Mouse (Mus musculus): Measurements from ENCODE around the gene Ttc5. TPM values are rescaled to one million over a fixed set of nuclear protein-coding genes. Genes with fewer than 3 reads are reported as not detected.
A peak's percentile ranks its signal among the peaks of the same experiment; 100 is the strongest.

Gene Ttc5
- 48.8 and 51.8 TPM in 2 replicates for polyA plus RNA-seq (2014; fragmentation: Nextera tagmentation; extraction: Ambion mirVana)

DNA sequence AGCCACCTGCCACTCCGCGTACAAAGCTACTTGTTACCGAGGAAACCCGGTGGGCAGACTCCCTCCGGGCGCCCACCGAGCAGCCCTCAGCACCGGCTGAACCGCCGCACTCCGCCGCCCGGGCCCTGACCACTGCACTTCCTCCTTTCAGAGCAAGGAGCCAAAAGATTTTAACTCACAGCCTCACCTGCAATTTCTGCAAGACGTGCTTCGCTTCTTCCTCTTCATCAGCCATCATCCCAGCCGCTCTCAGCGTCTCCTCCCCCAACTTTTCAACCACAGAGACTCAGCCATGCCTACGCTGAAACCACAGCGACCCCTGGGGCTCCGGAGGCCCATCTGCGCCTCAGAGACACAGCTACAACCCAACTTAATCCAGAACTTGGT is at the start of gene Ttc5:
Gene Ttc5 (minus strand): TSS at position 269 of the 387 bp plus-strand sequence.
- ATAC-seq (ENCODE audit: insufficient number of reproducible peaks, insufficient read depth, low FRiP score, low read depth) = peak; percentile 66; the same call in 1 of the 2 replicates
- peak within 1 kb of the TSS; percentile 87 for H3K9ac ChIP-seq (ENCODE audit: low read length)
- H3K9me3 ChIP-seq (ENCODE audit: control insufficient read depth, low read length) = no peaks in the 10 kb centered on the region
- under 1% methylated on average over 20 of the region's 21 CpGs for WGBS
- H3K4me2 ChIP-seq (ENCODE audit: low read length) = peak within 1 kb of the TSS; percentile 79
- H3K36me3 ChIP-seq (ENCODE audit: control insufficient read depth, insufficient read depth, low read length) = peaks cover 12% of the 10 kb centered on the region
- H3K27me3 ChIP-seq (ENCODE audit: control insufficient read depth, insufficient read depth, low read length) = no peaks in the 10 kb centered on the region
- peak within 1 kb of the TSS; percentile 88 to 99 for H3K4me3 ChIP-seq (ENCODE audit: control insufficient read depth in 1 of 2, insufficient read depth in 1 of 2, low read depth in 1 of 2, low read length in 2 of 2)
- H3K4me1 ChIP-seq (ENCODE audit: control insufficient read depth in 2 of 2, insufficient read depth in 2 of 2, low read length in 2 of 2) = peaks cover 3 to 6% of the 10 kb centered on the region in 2 experiments; a peak in 2 of 4 replicates
- peak within 1 kb of the TSS; percentile 65 to 70 for H3K27ac ChIP-seq (replicated peaks in 1 of 2; ENCODE audit: control insufficient read depth in 1 of 2, insufficient read depth in 1 of 2, low read depth in 2 of 2, low read length in 2 of 2)

DNA sequence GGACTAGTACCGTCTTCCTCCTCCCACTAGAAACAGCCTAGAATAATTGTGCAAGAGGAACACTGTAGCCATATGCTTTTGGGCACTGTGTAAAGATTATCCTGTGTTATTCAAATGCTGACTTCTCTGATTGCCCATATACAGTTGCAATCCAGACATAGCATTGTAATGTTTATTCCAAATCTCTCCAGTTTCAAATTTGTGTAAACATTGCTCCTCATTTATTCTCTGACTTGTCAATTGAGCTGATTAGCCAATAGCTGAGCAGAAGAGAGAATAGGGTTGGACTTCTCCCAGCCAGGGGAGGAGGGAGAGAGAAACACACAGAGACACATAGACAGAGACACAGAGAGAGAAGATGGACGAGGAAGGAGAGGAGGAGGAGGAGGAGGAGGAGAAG is 49.1 kb upstream of the Ttc5 start:
- Histone ChIP-seq H3K27me3 (ENCODE audit: control insufficient read depth, insufficient read depth, low read length) (no peaks in the 10 kb centered on the region), H3K36me3 (ENCODE audit: control insufficient read depth, insufficient read depth, low read length) (peaks cover 34% of the 10 kb centered on the region), H3K27ac (replicated peaks in 1 of 2; ENCODE audit: control insufficient read depth in 1 of 2, insufficient read depth in 1 of 2, low read depth in 2 of 2, low read length in 2 of 2) (no peak overlapping the region), H3K4me1 (ENCODE audit: control insufficient read depth in 2 of 2, insufficient read depth in 2 of 2, low read length in 2 of 2) (no peaks in the 10 kb centered on the region), H3K9ac (ENCODE audit: low read length) (no peak overlapping the region), H3K4me3 (ENCODE audit: control insufficient read depth in 1 of 2, insufficient read depth in 1 of 2, low read depth in 1 of 2, low read length in 2 of 2) (no peak overlapping the region), H3K4me2 (ENCODE audit: low read length) (no peak overlapping the region), H3K9me3 (ENCODE audit: control insufficient read depth, low read length) (no peaks in the 10 kb centered on the region)
- 59% methylated on average over 2 of the region's 2 CpGs for WGBS
- ATAC-seq (ENCODE audit: insufficient number of reproducible peaks, insufficient read depth, low FRiP score, low read depth) = no peak

DNA sequence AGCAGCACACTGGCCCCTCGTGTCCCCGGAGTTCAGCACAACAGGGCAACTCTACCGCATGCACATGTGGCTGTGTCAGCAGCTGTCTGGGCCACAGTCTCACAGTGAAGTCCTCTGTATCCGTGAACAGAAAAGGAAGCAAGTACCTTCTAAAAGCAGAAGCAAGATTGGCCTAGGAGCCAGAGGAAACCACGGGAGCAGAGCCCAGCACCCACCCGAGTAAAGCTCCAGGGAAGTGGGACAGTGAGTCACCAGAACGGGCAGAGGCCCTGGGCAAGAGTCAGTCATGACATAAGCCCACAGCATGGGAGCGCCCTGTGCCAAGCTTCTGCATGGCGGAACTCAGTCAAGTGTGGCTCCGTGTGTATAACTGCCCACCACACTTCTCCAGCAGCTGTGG is 48.6 kb upstream of the Ttc5 start:
- Histone ChIP-seq H3K9ac (ENCODE audit: low read length) (no peak overlapping the region), H3K4me3 (ENCODE audit: control insufficient read depth in 1 of 2, insufficient read depth in 1 of 2, low read depth in 1 of 2, low read length in 2 of 2) (no peak overlapping the region), H3K9me3 (ENCODE audit: control insufficient read depth, low read length) (no peaks in the 10 kb centered on the region), H3K27me3 (ENCODE audit: control insufficient read depth, insufficient read depth, low read length) (no peaks in the 10 kb centered on the region), H3K27ac (replicated peaks in 1 of 2; ENCODE audit: control insufficient read depth in 1 of 2, insufficient read depth in 1 of 2, low read depth in 2 of 2, low read length in 2 of 2) (no peak overlapping the region), H3K4me2 (ENCODE audit: low read length) (no peak overlapping the region), H3K36me3 (ENCODE audit: control insufficient read depth, insufficient read depth, low read length) (peaks cover 36% of the 10 kb centered on the region), H3K4me1 (ENCODE audit: control insufficient read depth in 2 of 2, insufficient read depth in 2 of 2, low read length in 2 of 2) (no peaks in the 10 kb centered on the region)
- no peak for ATAC-seq (ENCODE audit: insufficient number of reproducible peaks, insufficient read depth, low FRiP score, low read depth)
- 87% methylated on average over 10 of the region's 10 CpGs for WGBS

DNA sequence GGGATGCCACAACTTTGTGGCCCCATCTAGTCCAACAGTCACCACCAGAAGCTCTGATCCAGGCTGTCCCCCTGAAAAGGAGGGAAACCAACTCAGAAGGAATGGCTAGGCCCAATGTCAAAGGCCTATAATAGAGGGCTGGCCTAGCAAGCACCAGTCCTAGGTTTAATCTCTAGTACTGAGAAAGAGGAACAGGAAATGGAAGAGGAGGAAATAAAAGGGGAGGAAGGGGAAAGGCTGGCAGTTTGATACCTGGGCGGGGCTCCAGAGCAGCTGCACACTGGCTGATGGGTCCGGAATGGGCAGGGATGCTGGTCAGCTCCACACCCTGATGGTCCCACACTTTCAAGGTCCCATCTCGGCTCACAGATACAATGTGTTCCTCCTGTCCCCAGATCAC is 44.6 kb upstream of the Ttc5 start:
- Histone ChIP-seq H3K27me3 (ENCODE audit: control insufficient read depth, insufficient read depth, low read length) (no peaks in the 10 kb centered on the region), H3K4me3 (ENCODE audit: control insufficient read depth in 1 of 2, insufficient read depth in 1 of 2, low read depth in 1 of 2, low read length in 2 of 2) (no peak overlapping the region), H3K36me3 (ENCODE audit: control insufficient read depth, insufficient read depth, low read length) (peaks cover 34% of the 10 kb centered on the region), H3K27ac (replicated peaks in 1 of 2; ENCODE audit: control insufficient read depth in 1 of 2, insufficient read depth in 1 of 2, low read depth in 2 of 2, low read length in 2 of 2) (no peak overlapping the region), H3K4me2 (ENCODE audit: low read length) (no peak overlapping the region), H3K9ac (ENCODE audit: low read length) (no peak overlapping the region), H3K4me1 (ENCODE audit: control insufficient read depth in 2 of 2, insufficient read depth in 2 of 2, low read length in 2 of 2) (no peaks in the 10 kb centered on the region), H3K9me3 (ENCODE audit: control insufficient read depth, low read length) (no peaks in the 10 kb centered on the region)
- no peak for ATAC-seq (ENCODE audit: insufficient number of reproducible peaks, insufficient read depth, low FRiP score, low read depth)
- 79% methylated on average over 3 of the region's 3 CpGs for WGBS

DNA sequence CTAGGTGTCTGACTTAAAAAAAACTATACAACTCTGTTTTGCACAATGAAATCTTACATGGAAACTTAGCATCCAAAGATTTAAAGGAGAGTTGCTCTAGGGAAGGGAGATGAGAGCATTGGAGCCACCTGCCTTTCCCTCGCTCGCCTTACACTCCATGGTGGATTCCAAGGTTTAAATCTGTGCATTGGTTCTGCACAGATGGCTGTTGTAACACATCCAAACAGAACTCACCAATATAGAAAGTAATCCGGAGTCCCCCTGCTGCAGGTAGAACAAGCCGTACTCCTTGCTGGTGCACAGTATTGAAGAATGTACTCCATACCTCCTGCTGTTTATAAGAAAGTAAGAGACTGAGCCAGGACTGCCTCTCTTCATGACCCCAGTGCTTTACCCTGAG is 41.3 kb upstream of the Ttc5 start:
- Histone ChIP-seq H3K4me1 (ENCODE audit: control insufficient read depth in 2 of 2, insufficient read depth in 2 of 2, low read length in 2 of 2) (no peaks in the 10 kb centered on the region), H3K27me3 (ENCODE audit: control insufficient read depth, insufficient read depth, low read length) (no peaks in the 10 kb centered on the region), H3K36me3 (ENCODE audit: control insufficient read depth, insufficient read depth, low read length) (peaks cover 58% of the 10 kb centered on the region), H3K9me3 (ENCODE audit: control insufficient read depth, low read length) (no peaks in the 10 kb centered on the region), H3K4me2 (ENCODE audit: low read length) (no peak overlapping the region), H3K27ac (replicated peaks in 1 of 2; ENCODE audit: control insufficient read depth in 1 of 2, insufficient read depth in 1 of 2, low read depth in 2 of 2, low read length in 2 of 2) (no peak overlapping the region), H3K9ac (ENCODE audit: low read length) (no peak overlapping the region), H3K4me3 (ENCODE audit: control insufficient read depth in 1 of 2, insufficient read depth in 1 of 2, low read depth in 1 of 2, low read length in 2 of 2) (no peak overlapping the region)
- no peak for ATAC-seq (ENCODE audit: insufficient number of reproducible peaks, insufficient read depth, low FRiP score, low read depth)
- 84% methylated on average over 4 of the region's 4 CpGs for WGBS

DNA sequence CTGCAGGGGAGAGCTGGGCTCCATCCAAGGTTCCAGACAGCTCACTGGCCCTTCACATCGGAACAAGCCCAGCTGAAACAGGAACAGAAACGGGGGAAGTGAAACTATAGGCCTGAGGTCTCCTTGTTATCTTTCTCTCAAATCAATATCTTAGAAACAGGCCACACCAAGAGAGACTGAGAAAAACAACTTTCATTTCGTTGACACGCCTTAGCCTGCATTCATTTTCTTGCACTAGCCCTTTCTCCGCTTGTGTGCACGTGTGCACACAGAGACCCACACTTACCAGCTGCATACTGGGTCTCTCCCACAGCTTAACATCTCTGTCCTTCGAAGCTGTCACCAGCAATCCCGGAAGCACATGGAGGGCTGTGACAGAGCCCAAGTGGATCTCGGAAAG is 38.9 kb upstream of the Ttc5 start:
- ATAC-seq (ENCODE audit: insufficient number of reproducible peaks, insufficient read depth, low FRiP score, low read depth) = no peak
- H3K36me3 ChIP-seq (ENCODE audit: control insufficient read depth, insufficient read depth, low read length) = peaks cover 71% of the 10 kb centered on the region
- H3K27ac ChIP-seq (replicated peaks in 1 of 2; ENCODE audit: control insufficient read depth in 1 of 2, insufficient read depth in 1 of 2, low read depth in 2 of 2, low read length in 2 of 2) = no peak overlapping the region
- no peaks in the 10 kb centered on the region for H3K27me3 ChIP-seq (ENCODE audit: control insufficient read depth, insufficient read depth, low read length)
- H3K9ac ChIP-seq (ENCODE audit: low read length) = no peak overlapping the region
- WGBS = 81% methylated on average over 9 of the region's 9 CpGs
- H3K4me3 ChIP-seq (ENCODE audit: control insufficient read depth in 1 of 2, insufficient read depth in 1 of 2, low read depth in 1 of 2, low read length in 2 of 2) = no peak overlapping the region
- H3K4me2 ChIP-seq (ENCODE audit: low read length) = no peak overlapping the region
- no peaks in the 10 kb centered on the region for H3K9me3 ChIP-seq (ENCODE audit: control insufficient read depth, low read length)
- no peaks in the 10 kb centered on the region for H3K4me1 ChIP-seq (ENCODE audit: control insufficient read depth in 2 of 2, insufficient read depth in 2 of 2, low read length in 2 of 2)

DNA sequence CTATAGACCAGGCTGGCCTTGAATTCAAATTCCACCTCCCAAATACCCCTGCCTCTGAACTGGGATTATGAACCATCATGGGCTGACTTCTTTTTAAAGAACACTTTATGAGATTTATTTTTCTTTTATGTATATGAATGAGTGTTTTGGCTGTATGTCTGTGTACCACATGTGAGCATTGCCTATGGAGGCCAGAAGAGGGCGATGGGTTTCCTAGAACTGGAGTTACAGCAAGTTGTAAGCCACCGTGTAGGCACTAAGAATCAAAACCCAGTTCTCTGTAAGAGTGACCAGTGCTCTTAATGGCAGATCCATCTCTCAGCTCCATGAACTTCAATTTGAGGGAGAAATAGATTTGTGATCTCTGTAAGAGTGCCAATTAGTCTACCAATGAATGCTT is 37.9 kb upstream of the Ttc5 start:
- no peak for ATAC-seq (ENCODE audit: insufficient number of reproducible peaks, insufficient read depth, low FRiP score, low read depth)
- H3K9me3 ChIP-seq (ENCODE audit: control insufficient read depth, low read length) = no peaks in the 10 kb centered on the region
- H3K4me2 ChIP-seq (ENCODE audit: low read length) = no peak overlapping the region
- peaks cover 72% of the 10 kb centered on the region for H3K36me3 ChIP-seq (ENCODE audit: control insufficient read depth, insufficient read depth, low read length)
- WGBS = 73% methylated on average over 2 of the region's 2 CpGs
- H3K4me1 ChIP-seq (ENCODE audit: control insufficient read depth in 2 of 2, insufficient read depth in 2 of 2, low read length in 2 of 2) = no peaks in the 10 kb centered on the region
- H3K4me3 ChIP-seq (ENCODE audit: control insufficient read depth in 1 of 2, insufficient read depth in 1 of 2, low read depth in 1 of 2, low read length in 2 of 2) = no peak overlapping the region
- no peaks in the 10 kb centered on the region for H3K27me3 ChIP-seq (ENCODE audit: control insufficient read depth, insufficient read depth, low read length)
- no peak overlapping the region for H3K9ac ChIP-seq (ENCODE audit: low read length)
- H3K27ac ChIP-seq (replicated peaks in 1 of 2; ENCODE audit: control insufficient read depth in 1 of 2, insufficient read depth in 1 of 2, low read depth in 2 of 2, low read length in 2 of 2) = no peak overlapping the region

DNA sequence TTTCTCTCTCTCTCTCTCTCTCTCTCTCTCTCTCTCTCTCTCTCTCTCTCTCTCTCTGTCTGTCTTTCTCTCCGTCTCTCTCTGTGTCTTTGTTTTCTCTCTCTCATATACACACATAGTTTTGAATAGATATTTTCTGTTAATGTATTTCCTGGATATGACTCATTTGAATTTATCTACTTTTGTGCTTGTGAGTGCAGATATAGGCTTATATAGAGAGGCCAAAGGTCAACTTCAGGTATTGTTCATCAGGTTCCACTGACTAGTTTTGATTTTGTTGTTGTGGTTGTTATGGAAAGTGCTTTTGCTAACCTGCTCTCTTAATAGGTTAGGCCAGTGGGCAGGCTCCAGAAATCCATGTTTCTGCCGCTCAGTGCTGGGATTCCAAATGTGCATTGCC is 27.7 kb upstream of the Ttc5 start:
- no peak overlapping the region for H3K9ac ChIP-seq (ENCODE audit: low read length)
- H3K4me3 ChIP-seq (ENCODE audit: control insufficient read depth in 1 of 2, insufficient read depth in 1 of 2, low read depth in 1 of 2, low read length in 2 of 2) = no peak overlapping the region
- H3K9me3 ChIP-seq (ENCODE audit: control insufficient read depth, low read length) = no peaks in the 10 kb centered on the region
- no peaks in the 10 kb centered on the region for H3K4me1 ChIP-seq (ENCODE audit: control insufficient read depth in 2 of 2, insufficient read depth in 2 of 2, low read length in 2 of 2)
- ATAC-seq (ENCODE audit: insufficient number of reproducible peaks, insufficient read depth, low FRiP score, low read depth) = no peak
- WGBS = 86% methylated on average over 2 of the region's 2 CpGs
- no peak overlapping the region for H3K27ac ChIP-seq (replicated peaks in 1 of 2; ENCODE audit: control insufficient read depth in 1 of 2, insufficient read depth in 1 of 2, low read depth in 2 of 2, low read length in 2 of 2)
- no peaks in the 10 kb centered on the region for H3K27me3 ChIP-seq (ENCODE audit: control insufficient read depth, insufficient read depth, low read length)
- peaks cover 82% of the 10 kb centered on the region for H3K36me3 ChIP-seq (ENCODE audit: control insufficient read depth, insufficient read depth, low read length)
- no peak overlapping the region for H3K4me2 ChIP-seq (ENCODE audit: low read length)

Measured in heart, embryonic 14.5 days (tissue).